Mouse (Mus musculus) thymus, adult 2 months (tissue): ENCODE results near the gene Abcc6.

Source experiments
- CTCF ChIP-seq: fragments of 200-500 bp; IDR thresholded peaks from 2 replicates; pipeline ENCODE4 v1.5.1; 2012; ENCODE audit warnings: mild to moderate bottlenecking, control low read depth, low read length, moderate library complexity, borderline replicate concordance; ENCODE audit not compliant: control insufficient read depth, poor library complexity, insufficient read depth; ENCODE audit errors: extremely low read depth
- POLR2A ChIP-seq: fragments of 200-500 bp; IDR thresholded peaks from 2 replicates; pipeline ENCODE4 v1.6.1; 2012; ENCODE audit warnings: mild to moderate bottlenecking, low read length, control low read depth, moderate library complexity; ENCODE audit not compliant: control insufficient read depth, poor library complexity, insufficient read depth; ENCODE audit errors: extremely low read depth

- no peak for TF ChIP-seq CTCF
- TF ChIP-seq POLR2A = no peak
Observed at GRCm38 (mm10) chr7:46063296-46063695, 33.2 kb upstream of the Abcc6 start.
